Mouse (Mus musculus): ENCODE results near the gene Gm11555.
"Not testable (repeated sequence)": the region's sequence is repeated elsewhere in the genome, so short reads cannot be mapped to it uniquely, and the experiment has no call there.

Gene Gm11555

DNA sequence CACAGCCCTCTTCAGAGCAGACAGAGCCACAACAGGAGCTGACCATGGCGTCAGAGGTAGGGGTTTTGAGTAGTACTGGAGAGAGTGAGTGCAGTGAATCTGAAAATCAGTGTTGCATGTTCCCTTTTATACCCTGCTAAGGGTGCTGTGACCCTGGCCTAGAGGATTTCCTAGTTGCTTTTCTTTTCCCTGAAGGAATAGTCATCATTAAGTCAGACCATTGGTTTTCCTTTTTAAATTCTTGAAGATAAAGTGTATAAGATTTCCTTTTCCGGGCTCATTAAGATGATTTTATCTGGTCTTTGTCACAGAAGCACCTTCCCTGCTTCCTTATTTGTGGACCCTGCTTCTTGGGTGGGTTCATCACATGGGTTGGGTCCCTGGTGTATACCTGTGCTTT lies at the start of gene Gm11555:
Gene Gm11555, minus strand, starts transcription at position 101 of the 400 bp plus-strand sequence.
- DNase-seq (ENCODE audit: low read depth, low spot score) = no peak

DNA sequence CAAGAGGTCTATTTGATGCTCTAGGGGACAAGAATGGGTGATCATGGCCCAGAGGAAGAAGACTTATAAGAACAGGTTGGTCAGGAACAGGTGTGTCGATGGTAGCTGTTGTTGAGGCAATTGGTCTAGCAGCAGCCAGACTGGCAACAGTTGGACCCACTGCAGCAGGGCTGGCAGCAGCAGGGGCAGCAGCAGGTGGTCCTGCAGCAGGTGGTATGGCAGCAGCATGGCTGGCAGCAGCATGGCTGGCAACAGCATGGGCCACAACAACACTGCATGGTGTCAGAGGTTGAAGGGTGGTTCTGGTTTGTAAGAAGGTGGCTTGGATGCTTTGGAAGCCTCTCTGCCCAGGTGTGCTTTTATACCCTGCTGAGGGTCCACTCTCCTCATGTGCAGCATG lies 40.4 kb upstream of the Gm11555 start, which contains the start of gene Gm14190:
Gene Gm14190, minus strand, starts transcription at position 278 of the 400 bp plus-strand sequence.
- no peak for DNase-seq (ENCODE audit: low read depth, low spot score)

DNA sequence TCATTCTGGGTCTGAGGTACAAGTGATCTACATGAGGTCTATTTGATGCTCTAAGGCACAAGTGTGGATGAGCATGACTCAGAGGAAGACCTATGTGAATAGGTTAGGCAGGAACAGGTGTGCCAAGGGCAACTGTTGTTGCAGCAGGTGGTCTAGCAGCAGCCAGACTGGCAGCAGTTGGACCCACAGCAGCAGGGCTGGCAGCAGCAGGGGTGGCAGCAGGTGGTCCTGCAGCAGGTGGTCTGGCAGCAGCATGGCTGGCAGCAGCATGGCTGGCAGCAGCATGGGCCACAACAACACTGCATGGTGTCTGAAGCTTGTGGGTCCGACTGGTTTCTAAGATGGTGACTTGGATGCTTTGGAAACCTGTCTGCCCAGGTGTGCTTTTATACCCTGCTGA lies 35.2 kb upstream of the Gm11555 start:
- DNase-seq (ENCODE audit: low read depth, low spot score) = not testable (repeated sequence)

DNA sequence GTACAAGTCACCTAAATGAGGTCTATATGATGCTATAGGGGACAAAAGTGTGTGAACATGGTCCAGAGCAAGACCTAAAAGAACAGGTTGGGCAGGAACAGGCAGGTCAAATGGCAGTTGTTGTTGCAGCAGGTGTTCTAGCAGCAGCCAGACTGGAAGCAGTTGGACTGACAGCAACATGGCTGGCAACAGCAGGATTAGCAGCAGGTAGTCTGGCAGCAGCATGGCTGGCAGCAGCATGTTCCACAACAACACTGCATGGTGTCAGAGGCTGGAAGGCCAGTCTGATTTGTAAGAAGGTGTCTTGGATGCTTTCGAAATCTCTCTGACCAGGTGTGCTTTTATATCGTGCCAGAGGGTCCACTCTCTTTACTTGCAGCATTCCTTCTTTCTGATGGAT lies 33.4 kb upstream of the Gm11555 start:
- no peak for DNase-seq (ENCODE audit: low read depth, low spot score)

DNA sequence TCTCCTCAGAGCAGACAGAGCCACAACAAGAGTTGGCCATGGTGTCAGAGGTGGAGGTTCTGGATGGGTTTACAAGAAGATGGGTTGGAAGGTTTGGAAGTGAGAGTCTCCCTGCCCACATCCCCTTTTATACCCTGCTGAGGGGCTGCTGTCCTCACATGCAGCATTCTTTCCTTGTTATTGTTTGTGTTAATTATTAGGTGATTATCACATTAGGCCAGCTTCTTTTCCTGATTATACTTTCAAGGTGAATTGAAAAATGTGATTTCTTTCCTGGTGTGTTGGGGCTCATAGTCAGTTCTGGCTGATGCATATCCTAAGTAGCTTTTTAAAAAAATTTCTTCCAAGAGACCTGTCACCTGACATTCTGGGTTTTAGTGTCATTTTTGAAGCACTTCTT lies 15.8 kb upstream of the Gm11555 start, which contains the start of gene Krtap4-6:
Gene Krtap4-6, minus strand, starts transcription at position 101 of the 400 bp plus-strand sequence.
- no peak for DNase-seq (ENCODE audit: low read depth, low spot score)

DNA sequence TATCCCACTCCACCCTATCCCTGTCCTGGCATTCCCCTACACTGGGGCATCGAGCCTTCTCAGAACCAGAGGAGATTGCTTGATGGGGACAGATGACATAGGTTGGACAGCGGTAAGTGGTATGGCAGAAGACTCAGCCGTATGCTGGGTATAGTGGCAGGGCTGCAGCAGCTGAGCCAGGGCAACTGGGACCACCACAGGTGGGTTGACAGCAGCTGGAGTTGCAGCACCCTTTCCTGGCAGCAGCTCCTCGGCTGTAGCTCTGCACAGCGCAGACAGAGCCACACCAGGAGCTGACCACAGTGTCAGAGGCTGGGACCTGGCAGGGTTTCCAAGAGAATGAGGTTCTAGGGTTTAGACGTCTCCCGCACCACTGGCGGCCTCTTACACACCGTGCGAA lies 12.8 kb upstream of the Gm11555 start:
- no peak for DNase-seq (ENCODE audit: low read depth, low spot score)

DNA sequence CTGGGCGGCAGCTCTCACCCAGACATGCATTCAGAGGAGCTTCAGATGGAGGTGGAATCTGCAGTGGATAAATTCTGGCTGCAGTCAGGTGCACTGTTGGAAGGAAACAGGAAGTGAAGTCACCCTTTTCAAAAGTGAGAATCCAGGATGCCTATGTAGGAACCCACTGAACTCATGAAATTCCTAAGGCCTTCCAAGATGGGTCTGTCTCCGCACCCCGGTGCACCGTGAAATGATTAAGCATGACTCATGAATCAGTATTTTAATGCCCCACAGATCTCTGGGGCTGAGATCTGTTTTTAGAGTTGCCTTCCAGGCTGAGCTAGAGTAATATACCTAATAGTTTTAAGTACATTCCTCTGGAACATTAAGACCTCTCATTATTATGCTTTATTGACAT lies 9.2 kb upstream of the Gm11555 start:
- DNase-seq (ENCODE audit: low read depth, low spot score) = no peak

DNA sequence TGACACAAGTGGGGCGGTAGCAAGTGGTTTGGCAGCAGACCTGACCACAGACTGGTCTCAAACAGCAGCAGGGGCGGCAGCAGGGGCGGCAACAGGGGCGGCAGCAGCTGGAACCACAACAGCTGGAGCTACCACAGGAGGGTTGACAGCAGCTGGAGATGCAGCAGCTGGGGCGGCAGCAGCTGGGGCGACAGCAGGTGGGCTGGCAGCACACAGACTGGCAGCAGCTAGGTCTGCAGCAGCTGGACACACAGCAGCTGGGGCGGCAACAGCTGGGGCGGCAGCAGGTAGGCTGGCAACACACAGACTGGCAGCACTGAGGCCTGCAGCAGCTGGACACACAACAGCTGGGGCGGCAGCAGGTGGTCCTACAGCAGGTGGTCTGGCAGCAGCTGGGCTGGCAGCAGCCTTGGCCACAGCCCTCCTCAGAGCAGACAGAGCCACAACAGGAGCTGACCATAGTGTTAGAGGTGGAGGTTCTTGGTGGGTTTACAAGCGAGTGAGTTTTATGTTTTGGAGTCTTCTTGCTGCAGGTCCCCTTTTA lies 8.5 kb upstream of the Gm11555 start, which contains the start of gene Gm11563:
Gene Gm11563, minus strand, starts transcription at position 494 of the 544 bp plus-strand sequence.
- DNase-seq (ENCODE audit: low read depth, low spot score) = peak; percentile 21

DNA sequence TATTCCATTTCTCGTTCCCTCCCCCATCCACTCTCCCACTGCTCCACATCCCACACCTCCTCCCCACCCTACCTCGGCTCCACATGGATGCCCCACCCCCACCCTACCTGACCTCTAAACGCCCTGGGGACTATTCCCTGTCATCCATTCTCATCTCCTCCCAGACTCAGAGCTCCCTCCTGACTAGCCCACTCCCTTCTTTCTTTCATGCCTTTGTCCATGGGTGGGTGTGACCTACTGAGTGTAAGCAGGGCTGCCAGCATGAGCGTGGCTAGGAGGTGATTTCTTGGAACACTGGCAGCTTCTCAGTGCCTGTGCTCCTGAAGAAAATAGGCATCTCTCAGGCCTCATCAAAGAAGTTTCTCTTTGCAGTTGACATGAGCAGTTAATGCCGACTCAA lies 7.0 kb upstream of the Gm11555 start:
- peak; percentile 83 for DNase-seq (ENCODE audit: low read depth, low spot score)

DNA sequence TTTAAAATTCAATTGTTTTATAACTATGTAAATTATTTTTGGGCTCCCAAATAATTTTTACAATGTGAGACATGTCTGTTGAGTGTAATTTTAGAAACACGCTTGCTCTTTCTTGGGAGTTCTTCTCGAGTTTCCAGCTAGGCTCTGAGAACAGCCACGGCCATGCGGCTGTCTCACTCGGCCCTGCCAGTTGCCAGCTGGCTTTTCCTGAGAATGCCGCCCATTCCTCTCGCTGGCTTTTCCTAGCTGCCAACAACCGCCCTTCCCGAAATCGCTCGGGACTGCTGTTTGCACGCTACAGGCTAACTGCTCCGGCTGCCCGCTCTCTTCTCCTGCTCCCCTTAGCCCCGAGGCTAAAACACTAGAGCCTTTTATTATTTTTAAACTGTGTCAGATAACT lies 3.6 kb downstream of the Gm11555 start:
- DNase-seq (ENCODE audit: low read depth, low spot score) = no peak

DNA sequence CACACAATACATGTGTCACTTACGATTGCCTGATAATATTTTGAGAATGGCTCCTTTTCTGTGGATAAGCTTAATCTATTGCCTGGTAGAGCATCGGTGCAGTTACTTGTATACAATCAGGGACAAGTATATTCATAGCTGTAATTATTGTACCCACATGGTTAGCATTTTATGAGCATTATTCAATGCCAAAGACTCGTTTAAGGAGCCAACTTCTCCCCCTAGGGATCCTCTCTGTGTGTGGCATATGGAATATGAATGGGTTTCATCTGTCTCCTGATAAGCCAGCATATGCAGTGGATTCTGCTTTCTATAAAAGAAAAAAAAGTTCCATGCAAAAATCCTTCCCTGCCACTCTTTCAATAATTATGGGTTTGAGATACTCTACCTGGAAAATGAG lies 5.7 kb downstream of the Gm11555 start:
- no peak for DNase-seq (ENCODE audit: low read depth, low spot score)

DNA sequence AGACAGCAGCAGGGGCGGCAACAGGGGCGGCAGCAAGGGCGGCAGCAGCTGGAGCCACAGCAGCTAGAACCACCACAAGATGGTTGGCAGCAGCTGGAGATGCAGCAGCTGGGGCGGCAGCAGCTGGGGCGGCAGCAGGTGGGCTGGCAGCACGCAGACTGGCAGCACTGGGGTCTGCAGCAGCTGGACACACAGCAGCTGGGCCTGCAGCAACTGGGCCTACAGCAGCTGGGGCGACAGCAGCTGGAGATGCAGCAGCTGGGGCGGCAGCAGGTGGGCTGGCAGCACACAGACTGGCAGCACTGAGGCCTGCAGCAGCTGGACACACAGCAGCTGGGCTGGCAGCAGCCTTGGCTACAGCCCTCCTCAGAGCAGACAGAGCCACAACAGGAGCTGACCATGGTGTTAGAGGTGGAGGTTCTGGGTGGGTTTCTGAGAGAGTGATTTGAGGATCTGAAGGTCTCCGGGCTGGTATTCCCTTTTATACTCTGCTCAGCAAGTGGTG lies 6.3 kb downstream of the Gm11555 start, which contains the start of gene Krtap4-7:
Gene Krtap4-7, minus strand, starts transcription at position 455 of the 505 bp plus-strand sequence.
- not testable (repeated sequence) for DNase-seq (ENCODE audit: low read depth, low spot score)

DNA sequence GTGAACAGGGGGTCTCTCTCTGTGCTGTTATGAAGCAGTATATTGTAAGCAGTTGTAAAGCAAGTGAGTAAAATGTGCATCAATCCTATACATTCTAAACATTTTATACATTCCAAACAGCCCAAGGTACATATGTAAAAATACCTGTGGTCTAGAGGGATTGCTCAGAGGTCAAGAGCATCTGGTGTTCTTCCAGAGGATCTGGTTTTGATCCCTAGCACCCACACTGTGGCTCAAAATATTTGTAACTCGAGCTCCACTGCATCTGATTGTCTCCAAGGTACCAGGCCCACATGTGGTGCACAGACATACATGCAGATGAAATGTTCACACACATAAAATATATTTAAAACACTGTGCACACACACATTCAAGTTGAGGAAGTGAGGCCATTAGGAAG lies 9.1 kb downstream of the Gm11555 start:
- DNase-seq (ENCODE audit: low read depth, low spot score) = no peak

DNA sequence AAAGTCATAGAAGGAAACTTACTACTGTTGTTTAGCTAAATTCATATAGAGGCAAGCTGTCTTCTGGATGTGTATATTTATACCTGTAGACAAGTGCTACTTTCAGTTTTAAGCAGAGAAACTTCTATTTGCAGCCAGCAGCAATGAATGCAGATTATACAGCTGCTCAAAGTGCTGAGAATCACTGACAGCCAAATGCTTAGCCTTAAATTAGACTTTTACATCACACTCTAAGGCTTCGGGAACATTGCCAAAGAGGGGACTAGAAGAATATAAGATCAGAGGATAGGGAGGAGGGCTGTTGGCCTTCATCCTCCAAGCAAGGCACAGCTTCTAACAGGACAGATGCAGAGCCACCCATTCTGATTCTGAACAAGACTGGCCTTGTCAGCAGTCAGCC lies 12.9 kb downstream of the Gm11555 start:
- DNase-seq (ENCODE audit: low read depth, low spot score) = no peak

DNA sequence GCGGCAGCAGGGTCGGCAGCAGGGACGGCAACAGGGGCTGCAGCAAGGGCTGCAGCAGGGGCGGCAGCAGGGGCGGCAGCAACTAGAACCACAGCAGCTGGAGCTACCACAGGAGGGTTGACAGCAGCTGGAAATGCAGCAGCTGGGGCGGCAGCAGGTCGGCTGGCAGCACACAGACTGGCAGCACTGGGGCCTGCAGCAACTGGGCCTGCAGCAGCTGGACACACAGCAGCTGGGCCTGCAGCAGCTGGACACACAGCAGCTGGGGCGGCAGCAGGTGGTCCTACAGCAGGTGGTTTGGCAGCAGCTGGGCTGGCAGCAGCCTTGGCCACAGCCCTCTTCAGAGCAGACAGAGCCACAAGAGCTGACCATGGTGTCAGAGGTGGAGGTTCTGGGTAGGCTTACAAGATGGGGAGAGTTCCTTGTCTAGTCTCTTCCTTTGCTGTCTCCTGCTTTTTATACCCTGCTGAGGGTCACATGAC lies 15.3 kb downstream of the Gm11555 start, which contains the start of gene Krtap4-2:
Gene Krtap4-2, minus strand, starts transcription at position 432 of the 482 bp plus-strand sequence.
- no peak for DNase-seq (ENCODE audit: low read depth, low spot score)

DNA sequence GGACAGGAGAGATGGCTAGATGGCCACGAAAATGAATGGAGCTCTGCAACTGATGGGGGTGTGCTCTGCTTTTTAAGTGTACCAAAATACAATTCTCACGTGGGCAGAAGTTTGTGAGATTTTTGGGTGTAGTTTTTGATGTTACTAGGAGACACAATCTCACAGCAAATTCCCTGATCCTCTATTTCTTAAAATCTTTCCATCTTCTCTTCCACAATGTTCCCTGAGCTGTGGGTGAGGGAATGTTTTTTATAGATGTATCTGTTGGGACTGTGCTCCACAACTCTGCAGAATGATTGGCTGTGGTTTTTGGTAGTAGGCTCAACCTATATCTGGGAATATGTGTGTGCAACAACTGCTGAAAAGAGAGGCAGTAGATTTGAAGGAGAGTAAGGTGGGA lies 16.7 kb downstream of the Gm11555 start:
- DNase-seq (ENCODE audit: low read depth, low spot score) = no peak

DNA sequence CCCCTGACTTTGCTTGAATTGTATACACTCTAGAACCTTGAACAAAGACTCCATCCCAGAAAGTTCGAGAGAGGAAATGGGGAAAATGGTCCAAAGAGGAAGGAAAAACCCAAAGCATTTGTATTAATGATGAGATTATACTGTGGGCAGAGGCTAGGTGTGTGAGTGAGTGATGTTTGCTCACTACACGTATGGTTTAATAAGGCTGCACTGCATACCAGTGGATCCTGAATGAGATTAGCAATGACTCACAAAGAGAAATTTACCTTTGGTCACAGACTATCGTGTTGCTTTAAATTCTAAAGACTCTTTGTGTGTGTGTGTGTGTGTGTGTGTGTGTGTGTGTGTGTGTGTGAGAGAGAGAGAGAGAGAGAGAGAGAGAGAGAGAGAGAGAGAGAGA lies 19.1 kb downstream of the Gm11555 start:
- no peak for DNase-seq (ENCODE audit: low read depth, low spot score)

DNA sequence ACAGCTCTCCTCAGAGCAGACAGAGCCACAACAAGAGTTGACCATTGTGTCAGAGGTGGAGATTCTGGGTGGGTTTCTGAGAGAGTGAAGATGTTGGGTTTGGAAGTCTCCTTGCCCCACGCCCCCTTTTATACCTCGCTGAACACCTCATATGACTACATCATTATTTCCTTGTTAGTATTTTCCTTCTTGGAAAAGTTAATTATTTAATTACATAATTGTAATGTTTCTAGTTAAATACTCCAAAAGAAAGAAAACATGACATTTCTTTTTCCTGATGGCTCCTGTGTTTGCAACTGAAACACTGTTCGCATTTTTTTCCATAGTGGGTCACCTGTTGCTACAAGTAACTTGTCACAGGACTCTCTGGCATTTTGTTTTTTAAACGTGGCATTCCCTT lies 21.9 kb downstream of the Gm11555 start, which contains the start of gene Krtap4-1:
Gene Krtap4-1, minus strand, starts transcription at position 101 of the 400 bp plus-strand sequence.
- no peak for DNase-seq (ENCODE audit: low read depth, low spot score)

DNA sequence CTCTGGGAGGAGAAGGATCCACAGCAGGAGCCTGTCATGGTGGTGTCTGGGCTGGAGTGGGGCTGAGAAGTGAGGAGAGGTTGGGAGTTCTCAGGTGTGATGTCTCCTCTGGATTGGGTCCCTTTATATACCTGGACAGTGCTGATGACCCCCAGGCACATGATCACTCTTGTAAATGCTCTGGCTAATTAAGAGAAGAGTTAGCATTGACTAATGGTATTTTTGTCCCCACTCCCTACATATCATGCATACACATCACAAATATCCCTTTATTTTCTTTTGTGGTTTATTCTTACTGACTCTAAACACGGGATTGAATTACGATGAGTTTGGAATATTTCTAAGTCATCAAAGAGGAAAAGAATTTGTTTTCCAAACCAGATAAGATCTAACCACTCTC lies 29.7 kb downstream of the Gm11555 start, which contains the start of gene Gm11562:
Gene Gm11562, minus strand, starts transcription at position 101 of the 400 bp plus-strand sequence.
- DNase-seq (ENCODE audit: low read depth, low spot score) = no peak

DNA sequence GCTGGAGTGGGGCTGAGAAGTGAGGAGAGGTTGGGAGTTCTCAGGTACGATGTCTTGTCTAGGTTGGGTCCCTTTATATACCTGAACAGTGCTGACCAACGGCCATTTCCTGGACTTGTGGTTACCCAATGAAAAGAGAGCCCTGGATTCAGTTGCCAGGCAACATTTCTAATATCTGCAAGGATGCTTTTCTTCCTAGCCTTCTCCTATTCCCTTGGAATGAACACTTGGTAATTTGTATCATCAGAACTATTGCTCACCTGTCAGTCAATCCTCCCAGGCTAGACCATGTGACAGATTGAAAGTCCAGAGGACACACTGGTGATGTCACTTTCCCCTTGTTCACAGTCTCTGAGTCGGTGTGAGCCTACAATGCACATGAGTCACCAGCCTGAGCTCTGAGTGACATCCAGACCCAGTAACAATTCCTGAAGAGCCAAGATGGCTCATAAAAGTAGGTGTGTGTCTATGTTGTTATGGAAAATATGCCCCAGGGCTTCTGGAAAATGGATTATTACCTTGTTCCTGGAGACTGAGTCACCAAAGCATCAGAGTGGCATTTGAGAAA lies 35.2 kb downstream of the Gm11555 start, which contains the start of gene Krtap2-4:
Gene Krtap2-4, minus strand, starts transcription at position 51 of the 568 bp plus-strand sequence.
- no peak for DNase-seq (ENCODE audit: low read depth, low spot score)

DNA sequence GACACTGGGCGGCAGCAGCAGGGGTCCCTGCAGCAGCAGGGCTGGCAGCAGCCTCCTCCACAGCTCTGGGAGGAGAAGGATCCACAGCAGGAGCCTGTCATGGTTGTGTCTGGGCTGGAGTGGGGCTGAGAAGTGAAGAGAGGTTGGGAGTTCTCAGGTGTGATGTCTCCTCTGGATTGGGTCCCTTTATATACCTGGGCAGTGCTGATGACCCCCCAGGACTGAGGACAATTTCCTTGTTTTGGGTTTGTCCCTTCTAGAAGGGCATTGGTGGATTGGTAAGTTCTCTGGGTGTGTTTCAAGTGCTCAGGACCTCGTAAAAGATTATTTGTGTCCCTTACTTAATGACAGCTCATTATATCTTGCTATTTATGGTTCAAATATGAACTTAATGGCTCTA lies 39.9 kb downstream of the Gm11555 start, which contains the start of gene Gm11937:
Gene Gm11937, minus strand, starts transcription at position 101 of the 400 bp plus-strand sequence.
- DNase-seq (ENCODE audit: low read depth, low spot score) = not testable (repeated sequence)

DNA sequence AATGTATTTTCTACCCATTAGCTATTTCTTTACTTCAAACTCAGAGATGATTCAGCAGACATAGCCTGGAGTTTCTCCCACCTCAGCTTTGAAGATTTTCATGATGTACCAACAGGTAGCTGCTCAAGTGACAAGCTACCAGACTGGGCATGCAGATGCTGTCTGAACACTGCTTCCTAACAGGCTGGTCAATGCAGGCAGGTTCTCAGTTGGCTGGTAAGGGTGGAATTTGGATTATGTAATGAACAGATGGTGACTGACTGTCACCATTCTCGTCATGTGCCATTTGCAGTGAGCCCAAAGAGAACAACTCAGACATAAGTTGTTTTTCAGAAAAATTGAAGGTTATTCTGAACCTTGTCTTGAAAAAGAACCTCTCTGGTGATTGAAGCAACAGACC lies 40.9 kb downstream of the Gm11555 start:
- no peak for DNase-seq (ENCODE audit: low read depth, low spot score)

Data from ZHBTc4 (cell line).